Mouse (Mus musculus) CH12.LX (cell line): ENCODE data around the gene Hspa1l.

Source experiments
- CTCF ChIP-seq, 2 experiments: IDR thresholded peaks in 1 of 2; conservative IDR thresholded peaks in 1 of 2; 2 replicates each; pipeline ENCODE4 v1.5.1; 2011 to 2012; ENCODE audit warnings: low read depth in 2 of 2, low read length in 2 of 2, improper control_type of control experiment in 1 of 2, inconsistent platforms in 1 of 2, mild to moderate bottlenecking in 1 of 2, moderate library complexity in 1 of 2
- MAFK ChIP-seq: IDR thresholded peaks from 2 replicates; pipeline ENCODE4 v1.6.1; 2011; ENCODE audit warnings: low read length, improper control_type of control experiment; ENCODE audit not compliant: insufficient replicate concordance
- MAX ChIP-seq: IDR thresholded peaks from 2 replicates; pipeline ENCODE4 v1.6.1; 2011; ENCODE audit warnings: low read length, improper control_type of control experiment
- TBP ChIP-seq: conservative IDR thresholded peaks from 2 replicates; pipeline ENCODE4 v1.6.1; 2011; ENCODE audit warnings: low read depth, low read length, improper control_type of control experiment

DNA sequence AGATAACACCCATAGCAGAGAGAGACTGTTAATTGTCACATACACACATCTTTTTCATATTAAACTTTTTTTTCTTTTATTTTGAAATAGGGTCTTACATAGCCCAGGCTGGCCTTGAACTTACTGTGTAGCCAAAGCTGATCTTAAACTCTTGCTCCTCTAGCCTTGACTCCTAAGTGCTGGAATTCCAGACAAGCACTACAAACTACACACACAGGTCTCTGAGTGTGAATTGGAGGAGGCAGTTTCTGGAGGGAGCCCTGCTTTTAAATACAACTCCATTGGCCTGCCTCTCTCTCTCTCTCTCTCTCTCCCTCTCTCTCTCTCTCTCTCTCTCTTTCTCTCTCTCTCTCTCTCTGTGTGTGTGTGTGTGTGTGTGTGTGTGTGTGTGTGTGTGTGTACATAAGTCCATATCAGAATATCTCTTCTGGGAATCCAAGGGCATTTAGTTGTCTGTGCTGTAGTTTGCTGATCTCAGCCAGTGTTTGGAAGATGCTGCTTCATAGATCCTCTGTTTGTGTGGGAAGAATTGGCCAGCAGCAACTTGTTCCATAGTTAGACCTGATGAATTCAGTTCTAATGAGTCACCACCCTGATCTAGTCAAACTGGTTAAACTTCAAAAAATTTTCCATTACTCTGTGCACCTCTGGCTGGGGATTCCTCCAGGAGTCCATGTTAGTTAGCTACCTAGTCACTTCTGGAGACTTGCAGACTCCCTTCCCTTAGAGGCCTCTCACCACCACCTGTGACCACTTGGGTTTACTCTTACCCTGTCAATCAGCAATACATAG is 11.6 kb upstream of the Hspa1l start:
- TF ChIP-seq CTCF (conservative IDR thresholded peaks at IDR 0.05 in 1 of 2, IDR thresholded peaks at IDR 0.05 in 1 of 2; ENCODE audit: low read depth in 2 of 2, low read length in 2 of 2) (no peak), MAFK (no peak), TBP (no peak), MAX (no peak)
